In genomic region chr1:60920493-60921355, GRCm38 (mm10) we compare ENCODE assay signal across 8 mouse cellular contexts. TPM values are rescaled to one million over a fixed set of nuclear protein-coding genes. Genes with fewer than 3 reads are reported as not detected.
DNase-seq lines count a peak whose midpoint lies in the region; ATAC-seq lines count a peak whose summit lies in the region.

No protein-coding gene starts in this region.

- 72% methylated on average over 24 of the region's 24 CpGs for WGBS in kidney, embryonic 15.5 days
- 73% methylated on average over 24 of the region's 24 CpGs for WGBS in limb, embryonic 15.5 days

- 0 out of 2 replicates have a peak, but pooled peaks have one; percentile 54 for ATAC-seq in kidney, embryonic 15.5 days (replicated peaks; ENCODE audit: low FRiP score)
- ATAC-seq in CD4-positive, CD25-positive, alpha-beta regulatory T cell, adult 4 months = peak; percentile 47
- ATAC-seq in activated CD4-positive, CD25-positive, alpha-beta regulatory T cell, adult 4 months = peak; percentile 49
- ATAC-seq in limb, embryonic 15.5 days (ENCODE audit: insufficient number of reproducible peaks, low FRiP score, low TSS enrichment, low read depth) = no peak
- ATAC-seq in cerebellum, adult (ENCODE audit: insufficient number of reproducible peaks, low FRiP score, low TSS enrichment) = no peak

- no peaks in the 10 kb centered on the region for H3K27me3 ChIP-seq in kidney, embryonic 15.5 days
- H3K27me3 ChIP-seq in limb, embryonic 15.5 days = no peaks in the 10 kb centered on the region

- H3K9me3 ChIP-seq in kidney, embryonic 15.5 days (replicated peaks) = no peaks in the 10 kb centered on the region
- no peaks in the 10 kb centered on the region for H3K9me3 ChIP-seq in limb, embryonic 15.5 days

- H3K9ac ChIP-seq in kidney, embryonic 15.5 days = no peak overlapping the region
- H3K9ac ChIP-seq in limb, embryonic 15.5 days = no peak overlapping the region

- DNase-seq in kidney, postnatal 36 days = no peak
- no peak for DNase-seq in B cell, adult 2 months
- DNase-seq in right cerebral cortex, postnatal 36 days (ENCODE audit: low spot score in 2 of 2) = no peak

- H3K4me3 ChIP-seq in kidney, embryonic 15.5 days (replicated peaks) = no peak overlapping the region
- no peak overlapping the region for H3K4me3 ChIP-seq in limb, embryonic 15.5 days

- no peaks in the 10 kb centered on the region for H3K36me3 ChIP-seq in kidney, embryonic 15.5 days
- no peaks in the 10 kb centered on the region for H3K36me3 ChIP-seq in limb, embryonic 15.5 days

- H3K4me1 ChIP-seq in kidney, embryonic 15.5 days = peaks cover 7% of the 10 kb centered on the region; the same call in 1 of the 2 replicates
- peaks cover 9% of the 10 kb centered on the region for H3K4me1 ChIP-seq in limb, embryonic 15.5 days

- no peak overlapping the region for H3K27ac ChIP-seq in kidney, embryonic 15.5 days
- H3K27ac ChIP-seq in limb, embryonic 15.5 days = peak overlapping the region; percentile 12; the same call in 1 of the 2 replicates

- H3K4me2 ChIP-seq in kidney, embryonic 15.5 days = no peak overlapping the region
- H3K4me2 ChIP-seq in limb, embryonic 15.5 days = no peak overlapping the region

RNA-seq across cellular contexts. Expression of gene Ctla4, which starts 33.9 kb away (rescaled TPM):
- not detected in 2 replicates for polyA plus RNA-seq in kidney, embryonic 15.5 days (2015; fragmentation: Nextera tagmentation; extraction: Ambion mirVana)
- 100 to 1,000 TPM; 274 to 291 TPM for polyA plus RNA-seq in CD4-positive, CD25-positive, alpha-beta regulatory T cell, adult 4 months (2017; shearing (Covaris generic))
- polyA plus RNA-seq in activated CD4-positive, CD25-positive, alpha-beta regulatory T cell, adult 4 months (2017; shearing (Covaris generic)) = 100 to 1,000 TPM; 242 to 284 TPM
- 0.29 and 0.51 TPM in 2 replicates for polyA plus RNA-seq in limb, embryonic 15.5 days (2015; fragmentation: Nextera tagmentation; extraction: Ambion mirVana)

RNA-seq across cellular contexts. Expression of gene Icos, which starts 57.0 kb away (rescaled TPM):
- polyA plus RNA-seq in kidney, embryonic 15.5 days (2015; fragmentation: Nextera tagmentation; extraction: Ambion mirVana) = 0.14 and 0.19 TPM in 2 replicates
- polyA plus RNA-seq in CD4-positive, CD25-positive, alpha-beta regulatory T cell, adult 4 months (2017; shearing (Covaris generic)) = 100 to 1,000 TPM; 309 to 337 TPM
- polyA plus RNA-seq in activated CD4-positive, CD25-positive, alpha-beta regulatory T cell, adult 4 months (2017; shearing (Covaris generic)) = 100 to 1,000 TPM; 474 to 595 TPM
- 0.36 and 0.50 TPM in 2 replicates for polyA plus RNA-seq in limb, embryonic 15.5 days (2015; fragmentation: Nextera tagmentation; extraction: Ambion mirVana)

Comparison
In these comparisons a context has a peak if more than half of its experiments do, and no peak if none do; other contexts are left out.
1. ATAC-seq: peak in kidney, embryonic 15.5 days (single experiment), CD4-positive, CD25-positive, alpha-beta regulatory T cell, adult 4 months (single experiment) and activated CD4-positive, CD25-positive, alpha-beta regulatory T cell, adult 4 months (single experiment); none in limb, embryonic 15.5 days (single experiment) and cerebellum, adult (single experiment).
2. RNA of gene Ctla4, which starts 33.9 kb away (polyA plus RNA-seq): 274 to 291 TPM in CD4-positive, CD25-positive, alpha-beta regulatory T cell, adult 4 months and 242 to 284 TPM in activated CD4-positive, CD25-positive, alpha-beta regulatory T cell, adult 4 months; 0.29 to 0.51 TPM in limb, embryonic 15.5 days and not detected in kidney, embryonic 15.5 days; every median in the first group is over 100 times any median in the second.
3. RNA of gene Icos, which starts 57.0 kb away (polyA plus RNA-seq): 474 to 595 TPM in activated CD4-positive, CD25-positive, alpha-beta regulatory T cell, adult 4 months and 309 to 337 TPM in CD4-positive, CD25-positive, alpha-beta regulatory T cell, adult 4 months; 0.36 to 0.50 TPM in limb, embryonic 15.5 days and 0.14 to 0.19 TPM in kidney, embryonic 15.5 days; every median in the first group is over 100 times any median in the second.